Mouse (Mus musculus) Patski (cell line): ENCODE results near the gene Bend4. TPM values are rescaled to one million over a fixed set of nuclear protein-coding genes. Genes with fewer than 3 reads are reported as not detected.

Experiments
- ATAC-seq: fragments of 100-300 bp; one replicate; pipeline ENCODE4 v1.8.0; 2021
- CTCF ChIA-PET: fragments of 350-600 bp; sonication (Branson Sonifier 250); formaldehyde crosslinking; loops from one replicate; lab custom pipeline; 2022; ENCODE audit warnings: inconsistent platforms; lab: Charles Lee
- POLR2A ChIA-PET: fragments of 350-600 bp; sonication (Branson Sonifier 250); formaldehyde crosslinking; loops from one replicate; lab custom pipeline; 2022; ENCODE audit warnings: antibody characterized with exemption, inconsistent platforms; lab: Charles Lee
- DNase-seq: peaks from one replicate; pipeline ENCODE4 v3.0.0-alpha.2; 2011; ENCODE audit warnings: low read depth, low spot score
- H3K27me3 ChIP-seq: fragments of 371-371 bp; one replicate; pipeline ENCODE4 v1.5.1; 2021
- CTCF ChIP-seq: fragments of 100-300 bp; IDR thresholded peaks from one replicate; pipeline ENCODE4 v1.5.1; 2021
- in situ Hi-C: fragments of 300-500 bp; cut with MboI; formaldehyde crosslinking; loops from 3 replicates; pipeline ENCODE4 v1.11.1; 2018; ENCODE audit warnings: low pct_unique_long_range_greater_than_20kb, mixed read lengths
- polyA plus RNA-seq: library from polyadenylated mRNA; unstranded; gene quantifications from one replicate; pipeline ENCODE4 v1.2.3, GENCODE M21; 2021

Gene Bend4
- polyA plus RNA-seq, 1 experiment from 2014 or later = 1.1 TPM

DNA sequence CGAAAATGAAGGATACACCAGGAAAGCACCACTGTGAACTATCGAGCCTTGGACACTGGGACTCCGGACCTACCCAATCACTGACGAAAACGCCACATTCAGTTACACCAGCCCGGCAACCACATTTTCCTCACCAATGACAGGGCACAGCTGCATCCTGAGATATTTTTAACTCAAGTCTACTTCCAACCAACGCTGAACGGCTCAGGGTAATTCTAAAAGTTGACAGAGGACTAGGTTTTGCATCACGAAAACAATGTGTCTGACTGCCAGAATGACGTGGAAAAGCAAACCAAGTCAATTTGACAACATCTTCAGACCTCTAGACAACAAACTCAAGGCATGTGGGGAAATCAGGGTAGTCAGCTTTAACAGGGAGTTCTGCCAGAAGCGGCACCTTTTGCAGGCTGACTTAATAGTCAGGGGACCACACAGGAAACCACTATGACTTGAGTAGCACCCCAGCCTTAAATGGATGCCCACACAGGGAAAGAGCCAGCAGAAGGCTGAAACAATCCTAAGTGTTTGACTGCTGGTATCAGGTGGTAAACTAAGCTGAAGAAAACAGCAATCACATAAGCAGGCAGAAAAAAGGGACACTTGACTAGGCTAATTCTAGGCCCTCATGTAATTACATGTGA, 32.8 kb downstream of the Bend4 start:
- no peak for DNase-seq
- in situ Hi-C loops = no loop called here
- POLR2A ChIA-PET = interaction anchor here (1.6 kb wide), 1 partner anchor 11 kb away, joined by 4 read pairs; no protein-coding TSS in a partner anchor
- H3K27me3 ChIP-seq = peaks cover 18% of the 10 kb centered on the region
- CTCF ChIA-PET = interaction anchor here (0.8 to 1.1 kb wide), 2 partner anchors 11 to 267 kb away, joined by 3 to 5 read pairs; no protein-coding TSS in a partner anchor
- ATAC-seq = no peak
- TF ChIP-seq CTCF = no peak

DNA sequence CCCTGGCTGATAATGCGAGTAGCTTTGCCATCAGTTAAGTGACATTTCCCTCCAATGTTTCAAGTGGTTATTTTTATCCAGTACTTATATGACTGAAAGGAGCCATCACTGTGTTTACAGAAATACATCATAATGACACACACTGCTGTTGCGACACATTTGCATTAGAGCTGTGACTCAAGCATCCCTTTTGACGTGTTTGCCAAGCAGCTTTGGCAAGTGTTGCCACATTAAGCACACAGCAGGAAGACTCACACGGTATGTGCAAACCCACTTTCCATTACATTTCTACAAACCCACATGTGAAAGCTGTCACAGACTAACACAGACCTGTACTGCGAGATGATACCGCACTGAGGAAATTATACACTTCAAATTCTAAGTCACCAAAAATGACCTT, 34.2 kb downstream of the Bend4 start:
- TF ChIP-seq CTCF = no peak
- POLR2A ChIA-PET = interaction anchor here (0.7 kb wide), 1 partner anchor 8 kb away, joined by 3 read pairs; no protein-coding TSS in a partner anchor
- DNase-seq (peak; percentile 19), ATAC-seq (peak; percentile 12)
- CTCF ChIA-PET = interaction anchor here (1.5 kb wide), 1 partner anchor 10 kb away, joined by 6 read pairs; no protein-coding TSS in a partner anchor
- in situ Hi-C loops = no loop called here
- H3K27me3 ChIP-seq = peaks cover 11% of the 10 kb centered on the region

DNA sequence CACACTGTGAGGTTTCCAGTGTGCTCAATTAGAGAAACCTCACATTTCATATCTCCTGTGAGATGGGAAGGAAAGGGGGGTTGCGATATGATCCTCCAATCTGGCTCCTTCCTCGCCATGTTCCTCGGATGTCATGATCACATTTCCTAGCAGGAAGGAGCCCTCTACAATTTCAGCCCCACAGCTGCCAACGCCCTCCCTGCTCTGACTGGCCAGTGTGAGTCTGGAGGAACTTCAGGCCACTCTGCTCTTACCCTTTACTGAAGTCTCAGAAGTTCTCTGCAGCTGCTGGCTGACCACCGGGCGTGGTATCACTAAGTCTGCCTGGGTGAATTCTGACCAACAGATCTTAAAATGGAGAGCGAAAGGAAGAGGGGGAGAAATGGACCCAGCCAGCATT, 45.6 kb downstream of the Bend4 start:
- POLR2A ChIA-PET = no interaction called here
- DNase-seq = no peak
- H3K27me3 ChIP-seq = peaks cover 6% of the 10 kb centered on the region
- ATAC-seq = no peak
- in situ Hi-C loops = no loop called here
- no peak for TF ChIP-seq CTCF
- CTCF ChIA-PET = no interaction called here

DNA sequence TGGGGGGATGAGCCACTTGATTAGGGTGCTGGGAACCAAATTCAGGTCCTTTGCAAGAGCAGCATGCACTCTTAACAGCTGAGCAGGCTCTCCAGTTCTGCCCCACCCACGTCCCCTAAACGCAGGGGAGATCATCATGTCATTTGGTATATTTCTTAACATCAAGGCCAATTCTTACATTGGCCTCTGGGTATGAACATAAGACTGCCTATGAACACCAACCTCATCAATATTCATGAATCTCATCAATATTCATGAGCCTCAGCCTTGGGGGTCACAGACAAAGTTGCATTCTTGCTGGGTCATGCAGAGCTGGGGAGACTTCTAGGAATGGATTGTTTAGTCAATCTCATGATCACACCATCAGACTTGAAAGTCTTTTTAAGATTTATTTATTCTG, 46.4 kb downstream of the Bend4 start:
- CTCF ChIA-PET = no interaction called here
- TF ChIP-seq CTCF = no peak
- POLR2A ChIA-PET = no interaction called here
- peaks cover 6% of the 10 kb centered on the region for H3K27me3 ChIP-seq
- no peak for ATAC-seq
- in situ Hi-C loops = no loop called here
- DNase-seq = no peak

DNA sequence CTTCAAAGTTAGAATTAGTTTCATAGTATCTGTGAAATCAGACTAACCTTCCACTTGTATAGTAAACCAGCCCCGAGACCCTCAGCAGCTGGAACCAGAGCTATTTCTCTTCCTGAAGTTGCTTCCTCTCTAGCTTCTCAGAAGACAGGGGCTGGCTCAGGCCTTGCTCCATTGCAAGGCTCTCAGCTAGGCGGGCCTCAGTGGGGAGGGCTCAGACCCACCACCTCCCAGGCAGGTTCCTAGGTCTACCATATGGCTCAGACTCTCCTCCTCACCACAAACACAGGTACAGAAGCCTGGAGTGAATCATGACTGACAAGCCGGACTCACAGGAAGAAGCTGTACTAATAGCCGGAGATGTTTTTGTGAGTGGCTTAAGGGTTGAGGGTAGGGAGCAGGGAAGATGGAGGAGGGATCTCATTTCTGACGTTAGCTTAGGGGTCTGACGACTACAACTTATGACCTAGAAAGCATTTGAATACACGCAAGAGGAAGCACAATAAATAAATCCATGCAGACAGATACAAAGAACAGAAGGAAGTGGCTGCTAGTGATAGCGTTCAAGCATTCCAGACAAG, 51.0 kb downstream of the Bend4 start:
- ChIA-PET CTCF (interaction anchor here (1.2 kb wide), 1 partner anchor 19 kb away, joined by 3 read pairs; no protein-coding TSS in a partner anchor), POLR2A (interaction anchor here (0.6 kb wide), 1 partner anchor 34 kb away, joined by 3 read pairs; no protein-coding TSS in a partner anchor)
- H3K27me3 ChIP-seq = peaks cover 6% of the 10 kb centered on the region
- DNase-seq (no peak), ATAC-seq (no peak)
- in situ Hi-C loops = no loop called here
- no peak for TF ChIP-seq CTCF

DNA sequence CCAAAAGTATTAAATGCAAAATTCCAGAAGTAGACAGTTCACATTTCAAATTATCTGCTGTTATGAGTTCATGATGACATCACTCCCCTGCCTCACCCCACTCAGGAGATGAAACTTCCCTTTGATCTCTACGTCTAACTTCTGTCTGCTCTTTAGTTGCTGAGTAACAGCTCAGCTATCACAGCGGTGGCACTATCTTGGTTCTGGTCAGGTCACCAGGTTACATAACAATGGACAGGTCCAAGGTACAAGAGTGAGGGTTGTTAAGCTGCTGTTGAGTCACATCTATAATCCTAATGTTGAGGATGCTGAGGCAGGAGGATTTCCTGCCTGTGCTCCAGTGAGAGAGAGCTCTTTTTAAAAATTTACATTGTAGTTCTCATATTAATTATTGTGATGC, 65.2 kb downstream of the Bend4 start:
- ChIA-PET CTCF (no interaction called here), POLR2A (no interaction called here)
- in situ Hi-C loops = no loop called here
- peaks cover 11% of the 10 kb centered on the region for H3K27me3 ChIP-seq
- ATAC-seq (no peak), DNase-seq (no peak)
- TF ChIP-seq CTCF = no peak

DNA sequence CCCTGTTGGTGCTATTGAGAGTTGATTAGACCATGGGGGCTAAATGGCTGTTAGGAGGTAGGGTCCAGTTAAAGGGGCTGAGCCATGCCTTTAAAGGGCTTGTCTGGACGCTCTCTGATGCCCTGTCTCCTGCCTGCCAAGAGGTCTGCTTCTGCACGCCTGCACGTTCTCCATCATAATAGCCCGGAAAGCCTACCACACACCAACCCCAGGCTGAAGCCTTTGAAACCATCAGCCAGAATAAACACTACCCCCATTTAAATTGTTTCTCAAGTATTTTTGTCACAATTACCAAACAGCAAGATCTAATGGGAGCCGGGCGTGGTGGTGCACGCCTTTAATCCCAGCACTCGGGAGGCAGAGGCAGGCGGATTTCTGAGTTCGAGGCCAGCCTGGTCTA, 65.8 kb downstream of the Bend4 start:
- POLR2A ChIA-PET = no interaction called here
- ATAC-seq (no peak), DNase-seq (no peak)
- in situ Hi-C loops = no loop called here
- no peak for TF ChIP-seq CTCF
- CTCF ChIA-PET = no interaction called here
- peaks cover 11% of the 10 kb centered on the region for H3K27me3 ChIP-seq

DNA sequence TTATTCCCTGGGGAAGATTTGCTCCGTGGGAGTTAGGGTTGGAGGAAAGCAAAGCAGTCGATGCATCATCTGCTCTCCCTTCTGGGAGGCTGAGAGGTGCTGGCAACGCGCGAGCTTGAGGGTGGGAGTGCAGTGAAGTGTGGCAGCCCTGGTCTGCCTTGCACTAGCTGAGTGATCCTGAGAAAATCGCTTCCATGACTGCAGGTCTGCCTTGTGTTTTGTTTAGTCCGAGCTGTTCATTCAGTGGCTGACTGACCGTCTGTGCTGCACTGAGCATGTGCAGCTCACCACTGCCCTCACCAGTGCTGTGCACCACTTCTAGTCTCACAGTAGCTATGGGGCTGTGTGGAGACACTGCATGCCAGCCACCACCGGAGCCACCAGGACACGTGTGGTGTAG, 79.2 kb downstream of the Bend4 start:
- no peak for TF ChIP-seq CTCF
- in situ Hi-C loops = no loop called here
- ChIA-PET CTCF (interaction anchor here (0.6 to 1.9 kb wide), 2 partner anchors 10 to 22 kb away, joined by 3 to 4 read pairs; no protein-coding TSS in a partner anchor), POLR2A (interaction anchor here (0.5 to 1.5 kb wide), 2 partner anchors 24 to 1862 kb away, joined by 5 to 6 read pairs; no protein-coding TSS in a partner anchor)
- DNase-seq (peak; percentile 42), ATAC-seq (peak; percentile 92)
- no peaks in the 10 kb centered on the region for H3K27me3 ChIP-seq

DNA sequence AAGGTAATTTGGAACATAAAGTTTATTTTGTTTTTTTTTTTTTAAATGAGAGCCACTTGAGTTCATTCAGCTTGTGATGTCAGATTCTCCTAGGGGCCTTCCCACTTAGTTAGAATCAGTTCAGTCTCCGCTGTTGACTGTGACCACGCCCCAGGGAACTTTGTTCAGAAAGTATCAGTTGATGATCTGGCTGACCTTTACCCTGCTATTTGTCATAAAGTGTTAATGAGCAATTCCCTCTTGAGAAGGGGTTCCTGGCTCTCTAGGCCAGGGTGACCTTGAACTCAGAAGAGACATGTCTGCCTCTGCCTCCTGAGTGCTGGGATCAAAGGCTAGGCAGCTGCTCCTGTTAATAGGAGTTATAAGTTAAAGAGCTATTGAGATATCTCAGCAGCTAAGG, 81.0 kb downstream of the Bend4 start:
- ChIA-PET POLR2A (no interaction called here), CTCF (interaction anchor here (0.8 to 3.2 kb wide), 4 partner anchors 10 to 28 kb away, joined by 3 to 17 read pairs (median 4); no protein-coding TSS in a partner anchor)
- in situ Hi-C loops = no loop called here
- no peaks in the 10 kb centered on the region for H3K27me3 ChIP-seq
- DNase-seq = no peak
- ATAC-seq = no peak
- no peak for TF ChIP-seq CTCF

Other genes with a start within 250 kb of the Bend4 start
- gene Tmem33, start 167.7 kb downstream of the Bend4 start, polyA plus RNA-seq = 110 TPM
- 139 TPM for gene Slc30a9, start 121.4 kb downstream of the Bend4 start, polyA plus RNA-seq
- not detected for gene Shisa3, start 179.6 kb upstream of the Bend4 start, polyA plus RNA-seq